In genomic region chr1:167282768-167283167, GRCm38 (mm10) we compare ENCODE assay signal across 9 mouse cellular contexts. TPM values are rescaled to one million over a fixed set of nuclear protein-coding genes. Genes with fewer than 3 reads are reported as not detected.
DNase-seq lines count a peak whose midpoint lies in the region; ATAC-seq and TF ChIP-seq lines count a peak whose summit lies in the region.
"Had no signal": no experiment of that assay in that cellular context is flagged by ENCODE, and none has a peak within 500 bp of the region (broad histone marks: within the 10 kb centered on the region; RNA-seq: fewer than 3 reads in every experiment).

No protein-coding gene starts in this region.

- H3K4me1 ChIP-seq in heart, postnatal 0 days (ENCODE audit: control insufficient read depth, insufficient read depth): peaks cover 14% of the 10 kb centered on the region
- no peaks in the 10 kb centered on the region for H3K4me1 ChIP-seq in embryonic facial prominence, embryonic 11.5 days (ENCODE audit: control insufficient read depth, insufficient read depth, low read length)
- peaks cover 12% of the 10 kb centered on the region; the same call in 1 of the 2 replicates for H3K4me1 ChIP-seq in intestine, embryonic 14.5 days (replicated peaks; ENCODE audit: control insufficient read depth, insufficient read depth, low read length)
- peaks cover 20% of the 10 kb centered on the region for H3K4me1 ChIP-seq in midbrain, embryonic 14.5 days (ENCODE audit: control insufficient read depth, insufficient read depth, low read length)

- no peak for DNase-seq in heart, postnatal 0 days (ENCODE audit: low spot score)
- DNase-seq in heart, postnatal 10 days: no peak
- DNase-seq in embryonic facial prominence, embryonic 11.5 days (ENCODE audit: low spot score): no peak
- DNase-seq in intestine, embryonic 14.5 days (ENCODE audit: low spot score): no peak
- DNase-seq in midbrain, embryonic 14.5 days: no peak
- no peak for DNase-seq in adrenal gland, postnatal 4 days (ENCODE audit: low spot score in 2 of 2)
- DNase-seq in gastrocnemius, adult 18-20 months (ENCODE audit: low spot score): no peak
- DNase-seq in gastrocnemius, adult 8-10 months (ENCODE audit: low spot score in 2 of 2): no peak
- DNase-seq: thymus, postnatal 36 days had no signal

- 54% methylated on average over 5 of the region's 5 CpGs for WGBS in heart, postnatal 0 days
- WGBS in embryonic facial prominence, embryonic 11.5 days: 47% methylated on average over 5 of the region's 5 CpGs
- whole genome bisulfite sequencing in intestine, embryonic 14.5 days: 53% methylated on average over 5 of the region's 5 CpGs
- 49% methylated on average over 5 of the region's 5 CpGs for WGBS in midbrain, embryonic 14.5 days

- H3K27me3 ChIP-seq in heart, postnatal 0 days (ENCODE audit: control insufficient read depth, insufficient read depth, low read length): no peaks in the 10 kb centered on the region
- no peaks in the 10 kb centered on the region for H3K27me3 ChIP-seq in embryonic facial prominence, embryonic 11.5 days (ENCODE audit: control insufficient read depth, insufficient read depth, low read length)
- H3K27me3 ChIP-seq in intestine, embryonic 14.5 days (replicated peaks; ENCODE audit: control insufficient read depth, insufficient read depth, low read length): 0 out of 2 replicates have a peak, but pooled peaks cover 3% of the 10 kb centered on the region
- no peaks in the 10 kb centered on the region for H3K27me3 ChIP-seq in midbrain, embryonic 14.5 days (ENCODE audit: control insufficient read depth, insufficient read depth, low read length)

- H3K36me3 ChIP-seq in heart, postnatal 0 days (replicated peaks; ENCODE audit: control insufficient read depth, insufficient read depth, low read length): no peaks in the 10 kb centered on the region
- no peaks in the 10 kb centered on the region for H3K36me3 ChIP-seq in embryonic facial prominence, embryonic 11.5 days (replicated peaks; ENCODE audit: control insufficient read depth, insufficient read depth, low read depth, low read length)
- no peaks in the 10 kb centered on the region for H3K36me3 ChIP-seq in intestine, embryonic 14.5 days (ENCODE audit: control insufficient read depth, insufficient read depth, low read length)
- no peaks in the 10 kb centered on the region for H3K36me3 ChIP-seq in midbrain, embryonic 14.5 days (ENCODE audit: control insufficient read depth, insufficient read depth, low read length)

- no peaks in the 10 kb centered on the region for H3K9me3 ChIP-seq in heart, postnatal 0 days (replicated peaks; ENCODE audit: control insufficient read depth, low read length)
- H3K9me3 ChIP-seq in embryonic facial prominence, embryonic 11.5 days (replicated peaks; ENCODE audit: control insufficient read depth, low read length): no peaks in the 10 kb centered on the region
- no peaks in the 10 kb centered on the region for H3K9me3 ChIP-seq in intestine, embryonic 14.5 days (ENCODE audit: control insufficient read depth, low read length)
- no peaks in the 10 kb centered on the region for H3K9me3 ChIP-seq in midbrain, embryonic 14.5 days (ENCODE audit: control insufficient read depth, low read length)

- no peak for TF ChIP-seq CTCF in heart, postnatal 0 days (IDR thresholded peaks at IDR 0.05; ENCODE audit: low read depth)

- no peak for TF ChIP-seq EP300 in heart, postnatal 0 days (IDR thresholded peaks at IDR 0.05; ENCODE audit: low read depth)

- H3K4me2 ChIP-seq in heart, postnatal 0 days (ENCODE audit: low read depth, low read length): peak overlapping the region; percentile 91
- peak overlapping the region; percentile 60 for H3K4me2 ChIP-seq in embryonic facial prominence, embryonic 11.5 days (ENCODE audit: low read depth, low read length)
- peak overlapping the region; percentile 77 for H3K4me2 ChIP-seq in intestine, embryonic 14.5 days (ENCODE audit: low read length)
- peak overlapping the region; percentile 75 for H3K4me2 ChIP-seq in midbrain, embryonic 14.5 days (ENCODE audit: low read length)

- H3K4me3 ChIP-seq in heart, postnatal 0 days (ENCODE audit: low read depth, low read length): peak overlapping the region; percentile 77; the same call in 1 of the 2 replicates
- peak overlapping the region; percentile 97 for H3K4me3 ChIP-seq in embryonic facial prominence, embryonic 11.5 days (ENCODE audit: low read depth, low read length)
- H3K4me3 ChIP-seq in intestine, embryonic 14.5 days (ENCODE audit: low read depth, low read length): peak overlapping the region; percentile 64
- peak overlapping the region; percentile 95 for H3K4me3 ChIP-seq in midbrain, embryonic 14.5 days (replicated peaks; ENCODE audit: low read depth, low read length)

- ATAC-seq in heart, postnatal 0 days (ENCODE audit: insufficient read depth, low read depth): no peak
- ATAC-seq in embryonic facial prominence, embryonic 11.5 days (replicated peaks; ENCODE audit: insufficient number of reproducible peaks, low FRiP score, low TSS enrichment, low read depth): no peak
- ATAC-seq in intestine, embryonic 14.5 days (replicated peaks; ENCODE audit: low FRiP score, low TSS enrichment, low read depth): no peak
- no peak for ATAC-seq in midbrain, embryonic 14.5 days (ENCODE audit: low FRiP score, low TSS enrichment)

- H3K27ac ChIP-seq in heart, postnatal 0 days (ENCODE audit: low read depth): no peak overlapping the region
- H3K27ac ChIP-seq in embryonic facial prominence, embryonic 11.5 days (replicated peaks; ENCODE audit: low read depth, low read length): no peak overlapping the region
- no peak overlapping the region for H3K27ac ChIP-seq in intestine, embryonic 14.5 days (ENCODE audit: low read depth)
- no peak overlapping the region for H3K27ac ChIP-seq in midbrain, embryonic 14.5 days (replicated peaks; ENCODE audit: low read depth, low read length)

- intact Hi-C loops in heart, postnatal 10 days (cut with DNase I): loop anchor here (1.0 kb wide), 1 partner anchor 11 kb away; no protein-coding TSS in a partner anchor

- H3K9ac ChIP-seq in heart, postnatal 0 days (replicated peaks; ENCODE audit: low read depth, low read length): peak overlapping the region; percentile 61; the same call in 1 of the 2 replicates
- 0 out of 2 replicates have a peak overlapping the region, but pooled peaks have one; percentile 6 for H3K9ac ChIP-seq in embryonic facial prominence, embryonic 11.5 days (replicated peaks; ENCODE audit: low read length)
- no peak overlapping the region for H3K9ac ChIP-seq in intestine, embryonic 14.5 days (ENCODE audit: low read length)
- H3K9ac ChIP-seq in midbrain, embryonic 14.5 days (replicated peaks; ENCODE audit: low read length): peak overlapping the region; percentile 93; the same call in 1 of the 2 replicates

RNA-seq across cellular contexts. Expression of gene Uck2, which starts 2.4 kb away (rescaled TPM):
- 60.3 and 82.4 TPM in 2 replicates for total RNA-seq in heart, postnatal 0 days (2014; rRNA removed; ENCODE audit: low replicate concordance)
- 26.4 and 30.7 TPM in 2 replicates for polyA plus RNA-seq in heart, postnatal 0 days (2015; fragmentation: Nextera tagmentation; extraction: Ambion mirVana)
- 10 to 100 TPM; 55.1 to 56.9 TPM for total RNA-seq in heart, postnatal 10 days (2021)
- polyA plus RNA-seq in embryonic facial prominence, embryonic 11.5 days (2014; fragmentation: Nextera tagmentation; extraction: Ambion mirVana): 108 and 120 TPM in 2 replicates
- polyA plus RNA-seq in intestine, embryonic 14.5 days (2014; fragmentation: Nextera tagmentation; extraction: Ambion mirVana): 47.3 and 53.0 TPM in 2 replicates
- polyA plus RNA-seq in midbrain, embryonic 14.5 days (2014; fragmentation: Nextera tagmentation; extraction: Ambion mirVana): 51.1 and 54.1 TPM in 2 replicates
- total RNA-seq in adrenal gland, postnatal 4 days (2021): 10 to 100 TPM; 66.6 to 71.5 TPM
- 10 to 100 TPM; 14.9 to 17.8 TPM for total RNA-seq in gastrocnemius, adult 18-20 months (2021)
- 10 to 100 TPM; 14.2 to 17.6 (median 16.4) TPM for total RNA-seq in gastrocnemius, adult 8-10 months (2022)

RNA-seq across cellular contexts. Expression of gene Tmco1, which starts 25.4 kb away (rescaled TPM):
- 68.1 and 113 TPM in 2 replicates for total RNA-seq in heart, postnatal 0 days (2014; rRNA removed; ENCODE audit: low replicate concordance)
- polyA plus RNA-seq in heart, postnatal 0 days (2015; fragmentation: Nextera tagmentation; extraction: Ambion mirVana): 86.6 and 96.7 TPM in 2 replicates
- 10 to 100 TPM; 84.6 to 94.3 TPM for total RNA-seq in heart, postnatal 10 days (2021)
- 84.8 and 91.8 TPM in 2 replicates for polyA plus RNA-seq in embryonic facial prominence, embryonic 11.5 days (2014; fragmentation: Nextera tagmentation; extraction: Ambion mirVana)
- polyA plus RNA-seq in intestine, embryonic 14.5 days (2014; fragmentation: Nextera tagmentation; extraction: Ambion mirVana): 94.9 and 99.4 TPM in 2 replicates
- 65.4 and 69.0 TPM in 2 replicates for polyA plus RNA-seq in midbrain, embryonic 14.5 days (2014; fragmentation: Nextera tagmentation; extraction: Ambion mirVana)
- 100 to 1,000 TPM; 102 to 104 TPM for total RNA-seq in adrenal gland, postnatal 4 days (2021)
- 10 to 100 TPM; 35.2 to 39.3 TPM for total RNA-seq in gastrocnemius, adult 18-20 months (2021)
- total RNA-seq in gastrocnemius, adult 8-10 months (2022): 10 to 100 TPM; 36.6 to 41.4 (median 38.9) TPM
